Mouse (Mus musculus) brain, adult 2 months (tissue): ENCODE results near the gene Zfp524.
"Not testable (repeated sequence)": the region's sequence is repeated elsewhere in the genome, so short reads cannot be mapped to it uniquely, and the experiment has no call there.

ENCODE experiments used
- DNase-seq: peaks from one replicate; pipeline ENCODE4 v3.0.0; 2011; ENCODE audit warnings: low read depth, low spot score

Zfp524 gene

GRCm38 (mm10) chr7:5016057-5016456 is 1.8 kb downstream of the Zfp524 start:
- no peak for DNase-seq

DNA sequence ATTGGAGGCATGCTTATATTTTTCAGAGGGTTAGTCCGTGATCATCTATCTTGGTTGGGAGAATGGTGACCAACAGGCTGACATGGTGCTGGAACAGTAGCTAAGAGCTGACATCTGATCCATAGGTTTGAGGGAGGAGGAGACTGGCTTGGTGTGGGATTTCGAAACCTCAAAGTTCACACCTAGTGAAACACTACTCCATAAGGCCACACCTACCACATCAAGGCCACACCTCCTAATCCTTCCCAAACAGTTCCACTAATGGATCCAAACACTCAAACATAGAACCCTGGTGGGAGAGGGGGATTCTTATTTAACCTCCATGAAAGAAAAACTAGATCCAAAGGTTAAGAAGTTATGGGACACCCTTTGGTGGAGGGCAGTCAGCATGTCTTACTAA is 2.7 kb downstream of the Zfp524 start:
- DNase-seq, result no peak

GRCm38 (mm10) chr7:5017352-5017751 is 3.1 kb downstream of the Zfp524 start:
- DNase-seq, result no peak

DNA sequence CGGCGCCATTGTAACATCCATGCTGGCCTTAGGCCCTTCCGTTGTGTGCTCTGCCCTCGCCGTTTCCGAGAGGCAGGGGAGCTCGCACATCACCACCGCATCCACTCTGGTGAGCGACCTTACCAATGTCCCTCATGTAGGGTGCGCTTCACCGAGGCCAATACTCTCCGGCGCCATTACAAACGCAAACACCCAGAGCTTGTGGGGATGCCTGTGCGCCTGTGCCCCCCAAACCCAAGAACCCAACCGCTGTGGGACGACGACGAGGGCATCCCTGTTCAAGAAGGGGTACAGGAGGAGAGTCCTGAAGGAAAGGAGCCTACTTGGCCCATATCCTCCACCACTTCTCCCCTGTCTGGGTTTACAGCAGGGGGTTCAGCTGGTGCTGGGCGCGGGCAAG is 3.7 kb downstream of the Zfp524 start:
- DNase-seq, result no peak

DNA sequence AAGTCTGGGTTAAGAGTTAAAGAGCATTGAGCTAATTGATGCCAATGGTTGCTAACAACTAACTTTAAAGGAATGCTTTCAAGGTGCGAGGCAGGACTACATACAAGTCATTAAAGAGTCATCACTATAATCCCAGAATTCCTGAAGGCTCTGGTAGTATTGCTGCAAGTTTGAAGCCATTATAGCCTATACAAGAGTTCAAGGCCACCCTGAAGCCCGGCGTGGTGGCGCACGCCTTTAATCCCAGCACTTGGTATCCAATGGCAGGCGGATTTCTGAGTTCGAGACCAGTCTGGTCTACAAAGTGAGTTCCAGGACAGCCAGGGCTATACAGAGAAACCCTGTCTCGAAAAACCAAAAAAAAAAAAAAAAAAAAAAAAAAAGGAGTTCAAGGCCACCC is 5.4 kb downstream of the Zfp524 start:
- not testable (repeated sequence) for DNase-seq

DNA sequence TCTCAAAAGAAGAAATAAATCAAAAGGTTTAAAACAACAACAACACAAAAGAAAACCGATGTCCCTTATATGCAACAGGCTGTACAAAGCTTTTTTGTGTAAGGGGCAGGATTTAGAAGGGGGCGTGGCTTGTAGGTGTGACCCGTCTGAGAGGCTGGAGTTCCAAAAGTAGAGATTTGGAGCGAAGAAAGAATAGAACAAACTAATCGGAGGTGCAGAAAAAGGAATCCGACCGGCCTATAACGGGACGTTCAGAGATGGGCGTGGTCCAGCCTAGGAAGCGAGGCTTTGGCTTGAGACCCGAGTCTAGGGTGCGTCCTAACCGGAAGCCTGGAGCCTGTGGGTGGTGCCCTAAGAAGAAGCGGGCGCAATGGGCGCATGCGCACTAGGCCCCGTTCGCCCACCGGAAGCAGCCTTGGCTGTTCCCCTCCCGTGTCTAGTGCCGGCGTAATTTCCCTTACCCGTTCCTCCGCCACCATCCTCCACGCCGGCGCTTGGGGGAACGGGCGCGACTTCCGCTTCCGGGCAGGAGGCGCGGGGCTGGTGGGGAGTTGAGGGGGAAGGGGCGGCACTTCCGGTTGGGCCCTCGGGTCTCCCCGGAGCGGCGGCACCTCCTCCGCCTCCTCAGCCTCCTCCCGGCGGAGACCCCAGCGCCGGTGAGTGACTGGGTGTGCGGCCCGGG is 5.9 kb downstream of the Zfp524 start, which contains the start of the genes Zfp865 and Ccdc106:
TSS of gene Zfp865 (plus strand) at position 377 of the 682 bp plus-strand sequence.
TSS of gene Ccdc106 (plus strand) at position 554 of the 682 bp plus-strand sequence.
- peak; percentile 100 for DNase-seq

- DNase-seq, result no peak
Observed at GRCm38 (mm10) chr7:5020685-5021084, 6.5 kb downstream of the Zfp524 start.

- DNase-seq, result no peak
Observed at GRCm38 (mm10) chr7:5021197-5021596, 7.0 kb downstream of the Zfp524 start.

DNA sequence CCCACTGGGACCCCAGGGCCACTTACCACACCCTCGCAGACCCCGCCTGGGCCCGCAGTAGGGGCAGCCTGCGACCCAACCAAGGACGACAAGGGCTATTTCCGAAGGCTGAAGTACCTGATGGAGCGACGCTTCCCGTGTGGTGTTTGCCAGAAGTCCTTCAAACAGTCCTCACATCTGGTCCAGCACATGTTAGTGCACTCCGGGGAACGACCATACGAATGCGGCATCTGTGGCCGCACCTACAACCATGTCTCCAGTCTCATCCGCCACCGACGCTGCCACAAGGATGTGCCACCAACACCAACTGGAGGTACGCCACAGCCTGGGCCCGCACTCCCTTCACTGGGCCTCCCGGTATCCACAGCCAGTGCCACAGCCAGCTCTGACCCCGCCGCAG is 15.3 kb downstream of the Zfp524 start:
- no peak for DNase-seq

DNA sequence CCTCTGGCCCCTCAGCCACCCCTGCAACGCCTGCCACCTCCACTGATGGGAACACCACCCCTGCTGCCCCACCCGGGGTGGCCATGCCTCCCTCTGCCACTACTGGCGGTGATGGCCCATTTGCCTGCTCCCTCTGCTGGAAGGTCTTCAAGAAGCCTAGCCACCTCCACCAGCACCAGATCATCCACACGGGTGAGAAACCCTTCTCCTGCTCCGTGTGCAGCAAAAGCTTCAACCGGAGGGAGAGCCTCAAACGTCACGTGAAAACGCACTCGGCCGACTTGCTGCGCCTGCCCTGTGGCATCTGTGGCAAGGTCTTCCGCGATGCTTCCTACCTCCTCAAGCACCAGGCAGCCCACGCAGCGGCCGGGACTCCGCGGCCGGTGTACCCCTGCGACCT is 15.7 kb downstream of the Zfp524 start:
- DNase-seq, result no peak

DNA sequence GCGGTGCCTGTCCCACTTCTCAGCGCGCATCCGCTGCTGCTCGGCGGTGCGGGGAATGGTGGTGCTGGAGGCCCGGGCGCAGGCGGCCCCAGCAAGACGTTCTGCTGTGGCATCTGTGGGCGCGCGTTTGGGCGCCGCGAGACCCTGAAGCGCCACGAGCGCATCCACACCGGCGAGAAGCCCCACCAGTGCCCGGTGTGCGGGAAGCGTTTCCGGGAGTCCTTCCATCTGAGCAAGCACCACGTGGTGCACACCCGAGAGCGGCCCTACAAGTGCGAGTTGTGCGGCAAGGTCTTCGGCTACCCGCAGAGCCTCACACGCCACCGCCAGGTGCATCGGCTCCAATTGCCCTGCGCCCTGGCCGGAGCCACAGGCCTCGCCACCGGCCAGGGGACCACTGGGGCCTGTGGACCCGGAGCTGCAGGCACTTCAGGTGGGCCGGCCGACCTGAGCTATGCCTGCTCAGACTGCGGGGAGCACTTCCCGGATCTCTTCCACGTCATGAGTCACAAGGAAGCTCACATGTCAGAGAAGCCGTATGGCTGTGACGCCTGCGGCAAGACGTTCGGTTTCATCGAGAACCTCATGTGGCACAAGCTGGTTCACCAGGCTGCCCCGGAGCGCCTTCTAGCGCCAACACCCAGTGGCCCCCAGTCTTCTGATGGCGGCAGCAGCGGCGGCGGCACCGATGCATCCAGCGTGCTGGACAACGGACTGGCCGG is 16.5 kb downstream of the Zfp524 start:
- no peak for DNase-seq

- DNase-seq, result no peak
Observed at GRCm38 (mm10) chr7:5031496-5031895, 17.3 kb downstream of the Zfp524 start.

DNA sequence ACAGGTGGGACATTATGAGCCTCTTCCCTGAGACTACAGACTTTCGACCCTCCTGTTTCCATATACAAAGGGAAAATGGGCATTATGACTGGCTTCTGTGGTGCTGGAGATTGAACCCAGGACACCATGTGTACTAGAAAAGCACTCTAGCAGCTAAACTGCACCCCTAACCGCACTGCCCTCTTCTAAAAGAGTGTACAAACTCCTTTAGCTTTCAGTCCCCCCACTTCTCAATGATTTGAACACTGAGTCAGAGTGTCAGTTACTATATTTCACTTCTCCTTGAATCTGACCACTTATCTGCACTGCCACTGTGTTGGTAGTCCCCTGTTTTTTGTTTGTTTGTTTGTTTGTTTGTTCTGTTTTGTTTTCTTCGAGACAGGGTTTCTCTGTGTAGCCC is 19.6 kb downstream of the Zfp524 start, which contains the start of gene 4632433K11Rik:
TSS of gene 4632433K11Rik (plus strand) at position 301 of the 400 bp plus-strand sequence.
- no peak for DNase-seq

GRCm38 (mm10) chr7:5035628-5036027 is 21.4 kb downstream of the Zfp524 start:
- DNase-seq, result no peak

DNA sequence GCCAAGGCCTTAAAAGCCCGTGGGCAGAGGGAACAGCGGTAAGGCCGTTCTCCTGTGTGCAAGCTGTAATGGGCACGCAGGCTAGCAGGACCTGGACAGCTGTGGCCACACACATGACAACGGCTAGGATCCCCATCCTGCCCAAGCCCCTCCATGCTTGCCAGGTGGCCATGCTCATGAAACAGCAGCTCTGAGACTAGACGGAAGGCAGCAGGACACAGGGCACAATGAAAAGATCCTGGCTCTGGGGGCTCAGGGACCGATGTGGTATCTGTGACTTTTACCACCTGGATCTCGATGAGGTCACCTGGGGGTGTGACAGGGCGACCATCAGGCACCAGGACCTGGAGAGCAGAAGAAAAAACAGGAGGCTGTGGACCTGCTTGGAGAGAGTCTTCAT is 21.9 kb downstream of the Zfp524 start:
- no peak for DNase-seq

GRCm38 (mm10) chr7:5037026-5037425 is 22.8 kb downstream of the Zfp524 start:
- DNase-seq, result no peak

DNA sequence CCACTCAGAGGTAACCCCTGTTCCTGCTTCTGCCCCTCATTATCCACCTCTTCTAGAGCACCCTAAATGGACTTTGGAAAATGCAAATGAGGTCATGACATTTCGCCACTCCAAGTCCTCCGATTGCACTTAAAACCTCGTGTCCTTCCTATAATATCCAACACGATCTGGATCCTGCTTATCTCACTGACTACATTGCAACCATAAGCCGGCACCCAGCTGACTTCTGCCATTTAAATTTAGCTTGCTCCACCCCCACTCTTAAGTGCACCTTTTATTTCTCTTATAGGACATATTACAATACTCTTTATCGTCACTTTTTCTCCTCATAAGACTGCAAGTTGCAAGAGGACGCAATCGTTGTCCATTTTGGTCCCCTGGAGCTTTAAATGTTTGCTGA is 23.3 kb downstream of the Zfp524 start:
- DNase-seq, result no peak

GRCm38 (mm10) chr7:5038109-5038732 is 24.0 kb downstream of the Zfp524 start, which contains the start of gene Zfp784:
Gene Zfp784 (minus strand): TSS chr7:5038446.
- DNase-seq, result peak; percentile 96

DNA sequence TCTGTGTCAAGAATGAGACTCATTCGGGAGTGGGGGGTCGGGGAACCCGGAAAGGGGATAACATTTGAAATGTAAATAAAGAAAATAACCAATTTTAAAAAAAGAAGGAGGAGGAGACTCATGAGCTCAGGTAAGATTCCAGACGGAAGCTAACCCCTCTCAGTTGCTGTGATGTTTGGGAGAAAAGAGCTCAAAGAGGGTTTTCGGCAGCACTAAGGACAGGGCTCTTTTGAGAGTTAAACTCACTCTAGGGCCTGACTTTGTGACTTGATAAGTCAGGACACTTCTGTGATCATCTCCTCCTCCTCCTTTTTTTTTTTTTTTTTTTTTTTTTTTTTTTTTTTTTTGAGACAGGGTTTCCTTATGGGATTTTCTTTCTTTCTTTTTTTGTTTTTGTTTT is 24.7 kb downstream of the Zfp524 start:
- DNase-seq, result no peak

DNA sequence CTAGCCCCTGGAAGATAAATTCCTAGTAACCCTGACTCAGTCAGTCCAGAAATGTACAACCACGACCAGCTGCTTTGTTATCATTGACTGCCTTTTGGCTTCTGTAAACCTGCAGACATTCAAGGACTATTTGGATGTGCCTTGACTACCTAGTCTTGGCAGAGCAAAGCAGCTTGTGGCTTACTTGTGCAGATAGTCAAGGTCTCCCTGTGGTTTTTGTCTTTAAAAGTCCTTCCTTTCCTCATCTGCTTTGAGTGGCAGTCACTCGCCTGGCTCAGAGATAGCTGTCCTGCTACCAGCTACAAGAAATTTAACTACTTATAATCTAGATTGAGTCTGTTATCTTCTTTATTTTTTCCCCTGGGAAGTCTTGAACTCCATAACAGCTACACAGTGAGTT is 30.8 kb downstream of the Zfp524 start:
- no peak for DNase-seq

GRCm38 (mm10) chr7:5046112-5046511 is 31.9 kb downstream of the Zfp524 start:
- no peak for DNase-seq

DNA sequence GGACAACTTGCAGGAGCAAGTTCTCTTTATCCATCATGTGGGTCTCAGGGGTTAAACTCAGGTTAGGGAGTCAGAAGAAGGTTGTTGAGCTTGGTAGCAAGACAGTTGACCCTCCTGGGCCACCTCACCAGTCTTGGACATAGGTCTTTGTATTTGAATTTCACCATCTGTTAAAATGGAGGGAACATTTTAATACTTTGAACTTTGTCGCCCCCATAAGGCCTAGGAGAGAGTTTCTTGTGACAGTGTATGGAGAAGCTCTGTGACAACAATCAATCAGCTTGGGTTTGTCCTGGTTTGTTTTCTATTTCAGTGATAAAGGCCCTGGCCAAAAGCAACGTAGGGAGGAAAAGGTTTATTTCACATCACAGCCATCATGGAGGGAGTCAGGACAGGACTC is 33.1 kb downstream of the Zfp524 start:
- peak; percentile 67 for DNase-seq
